Mouse (Mus musculus) MEL (cell line): ENCODE measurements around the gene Rab8a. TPM values are rescaled to one million over a fixed set of nuclear protein-coding genes. Genes with fewer than 3 reads are reported as not detected.

Source experiments
- DNase-seq: peaks from one replicate; pipeline ENCODE4 v3.0.0; 2011; ENCODE audit warnings: low read depth, low spot score
- H3K27ac ChIP-seq: 2 replicates; pipeline ENCODE4 v1.5.1; 2012; ENCODE audit warnings: low read depth, mild to moderate bottlenecking, control low read depth, low read length, moderate library complexity; ENCODE audit not compliant: control insufficient read depth
- H3K27me3 ChIP-seq, 2 experiments: fragments of 150-350 bp in 1 of 2; sonication (generic) in 1 of 2; 2 replicates each; pipeline ENCODE4 v1.6.1; 2012; ENCODE audit warnings: low read length in 2 of 2, mild to moderate bottlenecking in 2 of 2, improper control_type of control experiment in 1 of 2, moderate library complexity in 1 of 2; ENCODE audit not compliant: insufficient read depth in 2 of 2, control insufficient read depth in 1 of 2
- H3K36me3 ChIP-seq, 2 experiments: 2 replicates each; pipeline ENCODE4 v1.6.1; 2012 to 2014; ENCODE audit warnings: low read length in 2 of 2, improper control_type of control experiment in 1 of 2, inconsistent platforms in 1 of 2, mild to moderate bottlenecking in 1 of 2; ENCODE audit not compliant: insufficient read depth in 2 of 2, control insufficient read depth in 1 of 2
- H3K4me1 ChIP-seq, 2 experiments: fragments of 150-350 bp in 1 of 2; sonication (generic) in 1 of 2; 2 replicates each; pipeline ENCODE4 v1.6.1; 2012; ENCODE audit warnings: low read length in 2 of 2, improper control_type of control experiment in 1 of 2, mild to moderate bottlenecking in 1 of 2; ENCODE audit not compliant: insufficient read depth in 2 of 2, control insufficient read depth in 1 of 2
- H3K4me3 ChIP-seq, 2 experiments: fragments of 150-350 bp in 1 of 2; sonication (generic) in 1 of 2; 2 replicates each; pipeline ENCODE4 v1.5.1; 2012; ENCODE audit warnings: low read depth in 2 of 2, low read length in 2 of 2, mild to moderate bottlenecking in 2 of 2, moderate library complexity in 2 of 2, control low read depth in 1 of 2, improper control_type of control experiment in 1 of 2; ENCODE audit not compliant: control insufficient read depth in 1 of 2, insufficient read depth in 1 of 2
- H3K79me2 ChIP-seq: 2 replicates; pipeline ENCODE4 v1.6.1; 2012; ENCODE audit warnings: mild to moderate bottlenecking, low read length, moderate library complexity; ENCODE audit not compliant: control insufficient read depth, poor library complexity, insufficient read depth
- H3K9ac ChIP-seq: 2 replicates; pipeline ENCODE4 v1.6.1; 2012; ENCODE audit warnings: low read depth, mild to moderate bottlenecking, control low read depth, low read length, moderate library complexity; ENCODE audit not compliant: control insufficient read depth, poor library complexity, severe bottlenecking
- H3K9me3 ChIP-seq: fragments of 150-350 bp; sonication (generic); replicated peaks from 2 replicates; pipeline ENCODE4 v1.6.1; 2012; ENCODE audit warnings: mild to moderate bottlenecking, low read length, improper control_type of control experiment, moderate library complexity; ENCODE audit not compliant: insufficient read depth
- CTCF ChIP-seq, 3 experiments: IDR thresholded peaks in 2 of 3; conservative IDR thresholded peaks in 1 of 3; 2 replicates each; pipeline ENCODE4 v1.5.1; 2011 to 2012; ENCODE audit warnings: low read length in 3 of 3, low read depth in 2 of 3, mild to moderate bottlenecking in 2 of 3, improper control_type of control experiment in 1 of 3, inconsistent platforms in 1 of 3, mixed read lengths in 1 of 3, moderate library complexity in 1 of 3; ENCODE audit not compliant: control insufficient read depth in 1 of 3, insufficient read depth in 1 of 3, poor library complexity in 1 of 3, severe bottlenecking in 1 of 3
- EP300 ChIP-seq, 2 experiments: IDR thresholded peaks; 2 replicates each; pipeline ENCODE4 v1.6.1; 2011; ENCODE audit warnings: improper control_type of control experiment in 2 of 2, low read length in 2 of 2, low read depth in 1 of 2, mild to moderate bottlenecking in 1 of 2
- GATA1 ChIP-seq: IDR thresholded peaks from 2 replicates; pipeline ENCODE4 v1.6.1; 2011; ENCODE audit warnings: low read depth, low read length, improper control_type of control experiment
- HCFC1 ChIP-seq: IDR thresholded peaks from 2 replicates; pipeline ENCODE4 v1.6.1; 2012; ENCODE audit warnings: low read depth, mild to moderate bottlenecking, inconsistent platforms, low read length, improper control_type of control experiment, moderate library complexity
- JUND ChIP-seq: IDR thresholded peaks from 2 replicates; pipeline ENCODE4 v1.6.1; 2011; ENCODE audit warnings: low read depth, mild to moderate bottlenecking, improper control_type of control experiment, low read length
- MAFK ChIP-seq: IDR thresholded peaks from 2 replicates; pipeline ENCODE4 v1.6.1; 2011; ENCODE audit warnings: low read depth, mild to moderate bottlenecking, low read length, improper control_type of control experiment, borderline replicate concordance
- MAX ChIP-seq: IDR thresholded peaks from 2 replicates; pipeline ENCODE4 v1.6.1; 2011; ENCODE audit warnings: low read length, improper control_type of control experiment
- MAZ ChIP-seq: IDR thresholded peaks from 2 replicates; pipeline ENCODE4 v1.6.1; 2012; ENCODE audit warnings: low read depth, mild to moderate bottlenecking, inconsistent platforms, low read length, improper control_type of control experiment
- MXI1 ChIP-seq: IDR thresholded peaks from 2 replicates; pipeline ENCODE4 v1.6.1; 2011; ENCODE audit warnings: mild to moderate bottlenecking, low read depth, low read length, improper control_type of control experiment
- MYB ChIP-seq: IDR thresholded peaks from 2 replicates; pipeline ENCODE4 v1.6.1; 2011; ENCODE audit warnings: mild to moderate bottlenecking, low read depth, low read length, improper control_type of control experiment
- MYC ChIP-seq: IDR thresholded peaks from 2 replicates; pipeline ENCODE4 v1.6.1; 2011; ENCODE audit warnings: low read depth, mild to moderate bottlenecking, low read length, improper control_type of control experiment, moderate library complexity
- NELFE ChIP-seq: IDR thresholded peaks from 2 replicates; pipeline ENCODE4 v1.6.1; 2011; ENCODE audit warnings: low read depth, low read length, improper control_type of control experiment
- NRF1 ChIP-seq: IDR thresholded peaks from 2 replicates; pipeline ENCODE4 v1.6.1; 2014; ENCODE audit warnings: low read depth, mild to moderate bottlenecking, inconsistent platforms, low read length, improper control_type of control experiment, moderate library complexity; ENCODE audit not compliant: poor library complexity, insufficient read depth, severe bottlenecking
- POLR2AphosphoS5 ChIP-seq: IDR thresholded peaks from 2 replicates; pipeline ENCODE4 v1.6.1; 2012; ENCODE audit warnings: low read depth, borderline replicate concordance, mild to moderate bottlenecking, inconsistent platforms, low read length, moderate library complexity, mixed read lengths
- RCOR1 ChIP-seq: IDR thresholded peaks from 2 replicates; pipeline ENCODE4 v1.6.1; 2012; ENCODE audit warnings: low read depth, mild to moderate bottlenecking, inconsistent platforms, low read length, improper control_type of control experiment
- SMC3 ChIP-seq: IDR thresholded peaks from 2 replicates; pipeline ENCODE4 v1.6.1; 2011; ENCODE audit warnings: low read depth, low read length, improper control_type of control experiment
- TBP ChIP-seq: IDR thresholded peaks from 2 replicates; pipeline ENCODE4 v1.8.0; 2011; ENCODE audit warnings: low read depth, low read length, improper control_type of control experiment
- ZKSCAN1 ChIP-seq: IDR thresholded peaks from 2 replicates; pipeline ENCODE4 v1.6.1; 2012; ENCODE audit warnings: low read depth, mild to moderate bottlenecking, inconsistent platforms, low read length, improper control_type of control experiment, moderate library complexity
- polyA plus RNA-seq, 2 experiments: library from polyadenylated mRNA; stranded (reverse) in 1 of 2; unstranded in 1 of 2; fragments of >175 nt in 1 of 2; fragments of >200 nt in 1 of 2; gene quantifications; 2 replicates each; pipeline versions ENCODE4 v1.2.1 to v1.2.4; 2012; ENCODE audit warnings: low replicate concordance in 2 of 2, low read depth in 1 of 2; ENCODE audit not compliant: insufficient read length in 2 of 2, insufficient read depth in 1 of 2, missing spikeins in 1 of 2
- total RNA-seq: library from RNA; depleted of rRNA; stranded (reverse); fragments of 300-350 nt; gene quantifications from 2 replicates; pipeline ENCODE4 v1.2.3, GENCODE M21; 2012

The Rab8a gene
- total and polyA plus RNA-seq, 3 experiments, result 97.4 to 139 TPM; not detected in 1

- Histone ChIP-seq H3K79me2 (no peaks in the 10 kb centered on the region), H3K9ac (no peak overlapping the region), H3K4me3 (no peak overlapping the region), H3K27ac (no peak overlapping the region)
- TF ChIP-seq POLR2AphosphoS5 (no peak), MAFK (no peak), MYB (no peak), EP300 (IDR thresholded peaks at IDR 0.05; ENCODE audit: low read depth in 1 of 2, low read length in 2 of 2) (no peak), CTCF (IDR thresholded peaks at IDR 0.05 in 2 of 3, conservative IDR thresholded peaks at IDR 0.05 in 1 of 3; ENCODE audit: control insufficient read depth in 1 of 3, insufficient read depth in 1 of 3, low read depth in 2 of 3, low read length in 3 of 3, poor library complexity in 1 of 3, severe bottlenecking in 1 of 3) (no peak), GATA1 (no peak), JUND (no peak), MAZ (no peak)
- TF ChIP-seq, all 39 proteins: peak for 0
- Histone ChIP-seq H3K9me3 (no peaks in the 10 kb centered on the region), H3K36me3 (no peaks in the 10 kb centered on the region), H3K27me3 (no peaks in the 10 kb centered on the region; a peak in 1 of 4 replicates), H3K4me1 (no peaks in the 10 kb centered on the region)
- DNase-seq, result no peak
Measured at GRCm38 (mm10) chr8:72133507-72133906, 27.5 kb upstream of the Rab8a start.

- Histone ChIP-seq H3K9ac (no peak within 1 kb of the TSS), H3K4me3 (no peak within 1 kb of the TSS), H3K27me3 (no peaks in the 10 kb centered on the region; a peak in 1 of 4 replicates), H3K4me1 (no peaks in the 10 kb centered on the region), H3K36me3 (no peaks in the 10 kb centered on the region), H3K79me2 (no peaks in the 10 kb centered on the region), H3K27ac (no peak within 1 kb of the TSS), H3K9me3 (no peaks in the 10 kb centered on the region)
- TF ChIP-seq RCOR1 (no peak), NRF1 (no peak), TBP (no peak), HCFC1 (no peak), NELFE (no peak), GATA1 (no peak), MXI1 (no peak), MAX (no peak), ZKSCAN1 (no peak), SMC3 (no peak), CTCF (IDR thresholded peaks at IDR 0.05 in 2 of 3, conservative IDR thresholded peaks at IDR 0.05 in 1 of 3; ENCODE audit: control insufficient read depth in 1 of 3, insufficient read depth in 1 of 3, low read depth in 2 of 3, low read length in 3 of 3, poor library complexity in 1 of 3, severe bottlenecking in 1 of 3) (no peak), MAZ (no peak), MYC (no peak)
- no peak for DNase-seq
Measured at GRCm38 (mm10) chr8:72134756-72135445, 26.1 kb upstream of the Rab8a start, which contains the start of gene Tpm4. Tpm4 (plus strand) TSS chr8:72134975.
